Comparison of ENCODE assay signal across 11 mouse cellular contexts in genomic region chr8:114879678-114880077, GRCm38 (mm10).
DNase-seq lines count a peak whose midpoint lies in the region; ATAC-seq and TF ChIP-seq lines count a peak whose summit lies in the region.
"Had no signal": no experiment of that assay in that cellular context is flagged by ENCODE, and none has a peak within 500 bp of the region (broad histone marks: within the 10 kb centered on the region; RNA-seq: fewer than 3 reads in every experiment).

No protein-coding gene starts in this region.

- H3K27ac ChIP-seq in cerebellum, adult 2 months (ENCODE audit: insufficient read depth, low read length) = no peak overlapping the region

- peak; percentile 75 for DNase-seq in 416B (ENCODE audit: low read depth)
- peak; percentile 79 for DNase-seq in induced T-regulatory cell, adult 2 months (ENCODE audit: low read depth)
- no peak for DNase-seq in urinary bladder, postnatal 4 days (ENCODE audit: low spot score in 2 of 2)
- DNase-seq in kidney, postnatal 14 days = no peak
- DNase-seq in cerebellum, adult 2 months = no peak
- DNase-seq in right cerebral cortex, adult 18-20 months = no peak
- DNase-seq: adrenal gland, postnatal 36 days; embryo, embryonic 11 days; heart, postnatal 14 days had no signal

- peaks cover 18% of the 10 kb centered on the region for H3K4me1 ChIP-seq in cerebellum, adult 2 months (ENCODE audit: control insufficient read depth, insufficient read depth, low read length)

- TF ChIP-seq POLR2A in cerebellum, adult 2 months (IDR thresholded peaks at IDR 0.05; ENCODE audit: borderline replicate concordance, insufficient read depth, low read length) = no peak

- no peak overlapping the region for H3K4me3 ChIP-seq in cerebellum, adult 2 months (replicated peaks; ENCODE audit: insufficient read depth, low read depth, low read length)

- TF ChIP-seq CTCF in cerebellum, adult 2 months (IDR thresholded peaks at IDR 0.05; ENCODE audit: borderline replicate concordance, insufficient read depth, low read depth, low read length) = no peak

- ATAC-seq in CD4-positive, CD25-positive, alpha-beta regulatory T cell, adult 4 months = peak; percentile 80
- peak; percentile 85 for ATAC-seq in megakaryocyte-erythroid progenitor cell, adult 5-6 weeks (replicated peaks; ENCODE audit: low FRiP score, low TSS enrichment, poor library complexity, severe bottlenecking)

- no peaks in the 10 kb centered on the region; the same call in 1 of the 2 replicates for H3K27me3 ChIP-seq in cerebellum, adult 2 months (ENCODE audit: control insufficient read depth, insufficient read depth, low read length)

- 91% methylated on average over 2 of the region's 2 CpGs for WGBS in cerebellum, adult 2 months

Comparison
In these comparisons a context has a peak if more than half of its experiments do, and no peak if none do; other contexts are left out.
1. DNase-seq: peak in 416B (single experiment) and induced T-regulatory cell, adult 2 months (single experiment); none in urinary bladder, postnatal 4 days (0 of 2), kidney, postnatal 14 days (single experiment), cerebellum, adult 2 months (0 of 2) and right cerebral cortex, adult 18-20 months (single experiment).